Comparison of ENCODE assay signal across 15 mouse cellular contexts in the genomic region with DNA sequence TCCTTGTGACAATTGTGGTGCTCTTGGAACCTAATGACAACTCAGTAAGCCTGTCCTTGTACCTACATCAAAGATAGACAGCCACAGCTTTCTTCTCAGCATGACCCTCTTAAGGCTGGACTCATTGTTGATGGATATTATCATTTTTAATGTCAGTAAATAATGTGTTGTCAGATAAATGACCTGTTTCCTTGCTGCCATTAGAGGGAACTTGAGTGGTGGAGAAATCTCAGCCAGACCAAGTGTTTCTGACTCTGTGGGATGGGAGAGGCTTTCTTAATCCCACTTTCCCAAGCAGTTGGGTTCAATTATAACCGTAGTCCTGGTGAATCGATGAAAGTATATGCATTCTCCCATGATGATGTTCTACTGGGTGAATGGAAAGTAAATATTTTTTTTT.
"Had no signal": no experiment of that assay in that cellular context is flagged by ENCODE, and none has a peak within 500 bp of the region (broad histone marks: within the 10 kb centered on the region; RNA-seq: fewer than 3 reads in every experiment).

No protein-coding gene starts in this region.

- H3K4me3 ChIP-seq: limb, embryonic 15.5 days; liver, embryonic 12.5 days; megakaryocyte, embryonic 14.5 days; midbrain, embryonic 13.5 days; midbrain, embryonic 15.5 days; neural tube, embryonic 12.5 days; stomach, embryonic 15.5 days had no signal

- DNase-seq: right cerebral cortex, postnatal 14 days; thymus, adult 2 months; thymus, postnatal 25 days; thymus, postnatal 4 days had no signal

- H3K4me2 ChIP-seq: limb, embryonic 15.5 days; liver, embryonic 12.5 days; midbrain, embryonic 11.5 days; midbrain, embryonic 13.5 days; midbrain, embryonic 15.5 days; neural tube, embryonic 12.5 days; stomach, embryonic 15.5 days had no signal

- H3K27me3 ChIP-seq: limb, embryonic 15.5 days; liver, embryonic 12.5 days; megakaryocyte, embryonic 14.5 days; midbrain, embryonic 15.5 days; neural tube, embryonic 12.5 days; stomach, embryonic 15.5 days had no signal

- ATAC-seq: liver, embryonic 12.5 days; midbrain, embryonic 13.5 days; midbrain, embryonic 15.5 days had no signal

- H3K4me1 ChIP-seq: limb, embryonic 15.5 days; liver, embryonic 12.5 days; midbrain, embryonic 13.5 days; midbrain, embryonic 15.5 days; neural tube, embryonic 12.5 days; stomach, embryonic 15.5 days had no signal

- H3K27ac ChIP-seq: limb, embryonic 15.5 days; liver, embryonic 12.5 days; liver, embryonic 14.5 days; macrophage; midbrain, embryonic 13.5 days; midbrain, embryonic 15.5 days; neural tube, embryonic 12.5 days; stomach, embryonic 15.5 days; stomach, postnatal 0 days had no signal

- H3K9me3 ChIP-seq: limb, embryonic 15.5 days; liver, embryonic 12.5 days; megakaryocyte, embryonic 14.5 days; midbrain, embryonic 13.5 days; midbrain, embryonic 15.5 days; neural tube, embryonic 12.5 days; stomach, embryonic 15.5 days had no signal

- H3K9ac ChIP-seq: limb, embryonic 15.5 days; liver, embryonic 12.5 days; liver, embryonic 14.5 days; midbrain, embryonic 13.5 days; midbrain, embryonic 15.5 days; neural tube, embryonic 12.5 days; stomach, embryonic 15.5 days had no signal

- H3K36me3 ChIP-seq: limb, embryonic 15.5 days; liver, embryonic 12.5 days; midbrain, embryonic 13.5 days; midbrain, embryonic 15.5 days; neural tube, embryonic 12.5 days; stomach, embryonic 15.5 days had no signal
